Mouse (Mus musculus) testis, adult 2 months (tissue): ENCODE measurements around the gene Hps3.

Source experiments
- CTCF ChIP-seq: fragments of 200-500 bp; IDR thresholded peaks from 2 replicates; pipeline ENCODE4 v1.5.1; 2012; ENCODE audit warnings: low read depth, mild to moderate bottlenecking, inconsistent platforms, low read length, moderate library complexity; ENCODE audit not compliant: control insufficient read depth, insufficient read depth, insufficient replicate concordance
- POLR2A ChIP-seq: fragments of 200-500 bp; IDR thresholded peaks from 2 replicates; pipeline ENCODE4 v1.6.1; 2012; ENCODE audit warnings: low read depth, mild to moderate bottlenecking, inconsistent platforms, low read length, moderate library complexity; ENCODE audit not compliant: control insufficient read depth

DNA sequence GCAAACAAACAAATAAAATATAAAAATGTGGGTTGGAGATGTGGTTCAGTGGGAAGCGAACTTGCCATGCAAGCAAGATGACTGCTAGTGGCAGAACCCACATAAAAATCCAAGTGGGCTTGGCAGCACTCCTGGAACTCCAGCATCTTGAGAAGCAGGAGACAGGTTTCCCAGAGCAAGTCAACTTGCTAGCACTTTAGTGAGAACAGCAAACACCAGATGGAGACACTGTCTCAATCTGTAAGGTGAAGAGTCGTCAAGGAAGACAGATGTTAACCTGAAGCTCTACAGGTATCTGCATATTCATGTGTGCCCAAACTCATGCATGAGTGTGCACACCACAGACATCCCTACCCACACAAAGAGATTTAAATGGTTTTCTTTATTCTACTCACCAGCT lies 35.6 kb downstream of the Hps3 start:
- TF ChIP-seq POLR2A (no peak), CTCF (no peak)
